Mouse (Mus musculus) thymus, adult 18-20 months (tissue): ENCODE measurements around the gene Akap5.

Experiments used
- DNase-seq, 2 experiments: peaks; one replicate each; pipeline ENCODE4 v3.0.0; 2022; ENCODE audit warnings: mixed read lengths in 2 of 2

Akap5 gene

DNA sequence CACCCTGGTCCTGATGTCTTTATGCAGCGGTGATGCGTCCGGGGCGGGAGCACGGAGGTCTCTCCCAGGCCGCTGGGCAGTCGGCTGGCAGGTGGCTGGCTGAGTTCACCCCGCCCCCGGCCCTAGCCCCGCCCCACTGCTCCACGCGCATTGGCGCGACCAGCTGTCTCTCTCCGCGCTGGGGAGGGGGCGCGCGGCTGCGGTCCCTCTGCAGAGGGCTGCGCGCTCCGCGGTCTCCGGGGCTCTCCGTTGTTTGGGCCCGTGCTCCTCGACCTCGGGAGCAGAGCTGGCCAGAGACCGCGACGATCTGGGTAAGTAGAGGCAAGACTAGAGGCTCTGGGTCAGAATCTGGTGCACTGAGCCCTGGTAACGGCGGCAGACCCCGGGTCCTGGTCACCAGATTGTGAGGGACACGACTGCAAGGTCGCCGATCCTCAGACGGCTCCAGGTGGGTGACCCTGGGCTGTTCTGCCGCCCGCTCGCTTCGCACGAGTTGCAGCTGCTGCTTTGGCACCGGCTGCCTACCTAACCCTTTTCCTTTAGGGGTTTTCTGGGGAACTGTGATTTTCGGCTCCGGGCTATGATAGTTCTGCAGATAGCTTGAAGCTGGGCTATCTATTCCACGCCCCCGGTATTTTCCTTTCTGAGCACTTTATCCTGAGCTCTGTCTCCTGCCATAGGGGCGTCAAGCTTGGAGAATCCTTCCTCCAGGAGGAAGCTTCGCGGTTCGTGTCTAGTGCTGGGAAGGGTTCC, at the start of gene Akap5:
Gene Akap5 (plus strand): TSS at position 213 of the 753 bp plus-strand sequence.
- peak; percentile 30 to 38 for DNase-seq

DNA sequence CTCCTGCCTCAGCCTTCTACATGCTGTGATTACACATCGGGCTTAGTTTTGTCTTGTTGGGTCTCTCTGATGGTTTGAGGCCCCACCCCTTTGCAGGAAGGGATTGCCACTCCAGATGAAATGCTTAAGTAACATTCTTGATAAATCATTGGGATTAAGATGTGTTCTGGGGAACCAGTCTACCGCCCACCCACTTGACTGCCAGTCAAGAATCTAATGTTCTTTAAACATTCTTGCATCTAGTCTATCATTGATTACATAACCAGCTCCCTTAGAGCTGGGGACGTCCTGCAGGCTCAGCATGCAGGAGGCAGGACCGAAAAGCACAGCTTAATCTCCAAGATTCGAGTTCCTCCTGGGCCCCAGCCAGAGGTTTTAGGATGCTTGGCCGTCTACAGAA, 46.5 kb upstream of the Akap5 start:
- DNase-seq, result no peak

DNA sequence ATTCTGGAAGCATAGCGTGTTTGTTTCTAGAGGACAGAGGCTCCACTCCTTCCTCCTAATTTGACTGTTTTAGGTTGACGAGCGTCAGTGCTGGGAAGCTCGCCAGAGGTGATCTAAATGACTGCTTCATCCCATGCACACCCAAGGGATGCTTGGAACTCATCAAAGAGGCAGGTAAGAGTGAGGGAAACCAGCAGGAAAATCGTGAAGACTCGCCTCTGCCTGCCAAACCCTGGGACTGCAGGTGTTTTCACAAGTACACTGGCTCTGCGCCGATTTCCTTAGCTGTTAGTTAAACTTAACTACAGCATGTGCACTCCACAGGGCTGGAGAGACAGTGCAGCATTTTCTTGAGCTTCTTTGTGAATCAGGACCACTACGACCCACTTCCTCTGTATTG, 44.1 kb upstream of the Akap5 start:
- DNase-seq, result no peak

DNA sequence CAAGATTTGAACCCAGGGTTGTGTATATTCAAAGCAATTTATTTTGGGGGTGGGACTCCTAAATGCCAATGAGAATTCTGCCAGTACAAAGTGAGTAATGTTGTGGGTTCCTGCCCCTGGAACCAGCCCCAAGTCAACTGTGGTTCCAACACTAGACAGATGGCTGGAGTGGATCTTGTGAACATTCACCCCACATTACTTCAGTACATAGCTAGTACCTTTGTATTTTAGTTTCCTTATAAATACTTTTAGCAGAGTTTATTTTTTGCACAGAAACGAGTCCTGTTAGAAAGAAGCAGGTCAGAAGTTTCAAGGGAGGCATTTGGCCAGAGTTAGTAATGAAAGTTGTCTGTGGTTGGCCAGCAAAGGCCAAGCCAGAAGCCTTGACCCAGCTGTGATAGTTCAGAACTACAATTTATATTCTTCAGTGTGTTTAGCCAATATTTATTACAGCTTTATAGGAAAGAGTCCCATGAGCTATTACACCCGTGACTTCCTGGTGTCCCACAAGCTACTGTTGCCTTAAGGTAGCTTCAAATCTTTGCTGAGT, 43.5 kb upstream of the Akap5 start:
- DNase-seq, result no peak

DNA sequence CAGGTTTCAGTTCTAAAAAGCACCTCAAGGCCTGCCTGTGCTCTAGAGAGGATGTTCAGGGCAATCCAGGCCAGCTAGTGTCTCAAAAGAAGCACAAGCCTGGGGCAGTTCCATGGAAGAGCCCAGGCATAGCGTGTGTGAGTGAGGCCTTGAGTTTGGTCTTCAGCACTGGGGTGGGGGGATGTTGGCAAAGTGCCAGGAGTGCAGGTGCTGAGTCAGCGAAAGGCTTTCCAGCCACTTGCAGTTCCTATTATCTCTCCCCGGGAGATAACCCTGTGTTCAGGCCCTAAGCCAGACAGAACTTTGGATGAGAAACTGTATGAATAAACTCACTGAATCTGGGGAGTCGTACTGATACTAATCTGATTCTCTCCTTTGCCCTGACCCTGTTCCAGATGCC, 42.6 kb upstream of the Akap5 start:
- no peak for DNase-seq

DNA sequence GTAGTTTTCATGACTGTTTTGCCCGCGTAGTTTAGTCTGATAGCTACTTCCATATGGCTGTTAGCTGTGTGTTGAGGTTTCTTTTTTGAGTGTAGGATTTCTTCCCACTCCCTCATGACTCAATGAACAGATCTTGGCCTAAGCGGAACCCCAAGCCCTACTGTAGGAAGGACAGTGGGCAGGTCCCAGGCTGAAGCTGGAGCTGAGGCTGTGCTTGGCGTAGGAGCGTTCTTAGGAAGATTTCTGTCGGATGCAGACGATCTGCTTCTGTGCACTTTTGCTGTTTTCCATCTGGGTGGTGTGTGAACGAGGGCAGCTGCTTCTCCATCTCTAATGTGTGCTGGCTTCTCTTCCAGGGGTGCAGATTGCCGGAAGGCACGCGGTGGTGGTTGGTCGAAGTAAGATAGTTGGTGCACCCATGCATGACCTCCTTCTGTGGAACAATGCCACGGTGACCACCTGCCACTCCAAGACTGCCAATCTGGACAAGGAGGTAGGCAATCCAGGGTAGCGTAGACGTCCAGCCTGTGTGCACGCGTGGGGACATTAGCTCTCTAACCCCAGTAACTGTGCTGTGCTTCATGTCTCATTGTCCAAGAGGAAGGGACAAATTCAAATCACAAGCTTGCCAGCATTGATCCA, 42.0 kb upstream of the Akap5 start:
- no peak for DNase-seq

DNA sequence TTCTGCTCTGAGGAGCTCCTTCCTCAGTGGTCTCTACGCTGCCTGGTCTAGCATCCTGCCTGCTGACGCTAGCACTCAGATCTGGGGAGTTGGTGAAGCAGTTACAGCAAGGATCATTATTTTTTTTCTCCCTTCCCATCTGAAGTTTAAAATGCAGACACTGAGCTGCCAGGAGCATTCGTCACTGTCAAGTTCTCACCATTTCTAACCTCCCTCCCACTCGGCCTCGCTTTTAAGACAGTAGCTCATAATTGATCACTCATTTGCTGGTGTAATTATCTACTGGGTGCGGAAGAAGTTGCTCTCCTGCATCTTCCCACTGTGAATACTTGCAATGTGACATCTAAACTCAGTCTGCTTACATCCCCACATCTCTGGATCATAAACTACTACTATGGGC, 39.3 kb upstream of the Akap5 start:
- no peak for DNase-seq

DNA sequence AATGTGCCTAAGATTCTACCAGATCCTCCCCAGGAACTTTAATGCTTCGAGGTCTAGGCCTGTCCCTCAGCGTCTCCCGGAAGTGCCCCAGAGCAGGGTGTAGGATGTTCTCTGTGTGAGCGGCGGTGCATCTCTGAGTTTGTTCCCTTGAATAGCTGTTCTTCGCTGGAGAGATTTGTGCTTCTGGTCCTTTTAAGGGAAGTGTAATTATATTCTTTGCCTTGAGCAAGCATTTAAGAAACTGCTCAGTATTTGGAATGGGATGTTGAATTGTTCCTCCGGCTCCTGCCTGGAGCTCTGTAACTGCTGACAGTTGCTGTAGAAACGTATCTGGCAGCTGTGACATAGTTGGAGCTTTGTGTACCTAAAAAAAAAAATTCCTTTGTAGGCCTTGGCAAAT, 36.7 kb upstream of the Akap5 start:
- no peak for DNase-seq

DNA sequence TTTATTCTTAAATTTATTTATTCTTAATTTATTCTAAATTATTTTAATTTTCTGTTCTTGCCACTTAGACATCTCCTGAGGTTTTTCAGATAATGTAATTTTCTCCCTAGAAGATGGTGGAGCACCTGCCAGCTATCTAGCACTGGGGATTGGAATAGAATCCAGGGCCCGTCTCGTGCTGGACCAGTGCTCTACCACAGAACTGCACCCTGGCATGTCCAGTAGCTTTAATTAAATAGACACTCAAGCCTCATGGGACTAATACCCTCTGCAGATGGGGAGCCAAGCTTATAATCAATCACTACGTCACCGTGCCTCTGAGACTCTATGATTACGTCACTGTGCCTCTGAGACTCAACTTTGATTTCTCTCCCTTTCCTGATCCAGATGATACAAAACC, 36.2 kb upstream of the Akap5 start:
- no peak for DNase-seq

DNA sequence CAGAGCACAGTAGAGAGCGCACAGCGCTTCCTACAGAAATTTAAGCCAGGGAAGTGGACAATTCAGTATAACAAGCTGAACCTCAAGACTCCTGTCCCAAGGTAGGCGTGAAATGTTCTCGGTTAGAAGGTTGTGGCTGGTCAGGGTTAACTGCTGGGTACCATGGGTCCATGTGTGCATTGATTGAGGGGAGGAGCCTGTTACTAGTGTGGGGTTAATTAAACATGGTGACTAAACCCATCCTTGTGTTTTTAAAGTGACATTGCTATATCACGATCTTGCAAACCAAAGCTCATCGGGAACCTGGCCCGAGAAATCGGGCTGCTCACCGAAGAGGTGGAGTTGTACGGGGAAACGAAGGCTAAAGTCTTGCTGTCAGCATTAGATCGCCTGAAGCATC, 35.3 kb upstream of the Akap5 start:
- DNase-seq, result no peak

DNA sequence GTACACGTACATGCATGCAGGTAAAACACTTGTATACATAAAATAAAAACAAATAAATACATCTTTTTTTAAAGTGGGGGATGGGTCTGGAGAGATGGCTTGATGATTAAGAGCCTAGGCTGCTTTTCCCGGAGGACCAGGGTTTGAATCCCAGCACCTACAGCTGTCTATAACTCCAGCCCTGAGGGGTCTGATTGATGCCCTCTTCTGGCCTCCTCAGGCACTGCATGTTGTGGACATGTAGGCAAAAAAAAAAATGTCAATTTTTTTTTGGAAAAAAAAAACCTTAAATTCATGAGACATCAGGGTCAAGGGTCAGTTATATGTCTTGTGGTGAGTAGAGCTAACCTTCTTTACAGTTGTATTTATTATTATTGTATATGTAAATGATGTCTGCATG, 34.4 kb upstream of the Akap5 start:
- no peak for DNase-seq

DNA sequence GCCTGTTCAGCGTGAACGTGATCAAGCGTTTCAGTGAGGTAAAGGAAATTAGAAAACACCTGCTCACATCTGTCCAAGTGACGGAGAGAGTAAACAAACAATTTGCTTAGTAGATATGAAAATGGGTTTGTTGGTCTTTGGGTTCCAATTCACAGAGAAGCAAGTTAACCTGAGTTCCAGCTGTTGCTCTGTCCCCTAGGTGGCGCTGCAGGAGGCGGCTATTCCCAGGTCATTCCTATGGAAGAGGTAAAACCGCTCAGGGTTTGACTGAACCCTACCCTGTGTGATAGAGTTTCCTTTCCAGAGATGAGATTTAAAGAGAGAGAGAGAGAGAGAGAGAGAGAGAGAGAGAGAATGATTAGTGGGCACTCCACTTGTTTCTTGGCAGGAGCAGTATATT, 31.5 kb upstream of the Akap5 start:
- DNase-seq, result no peak

DNA sequence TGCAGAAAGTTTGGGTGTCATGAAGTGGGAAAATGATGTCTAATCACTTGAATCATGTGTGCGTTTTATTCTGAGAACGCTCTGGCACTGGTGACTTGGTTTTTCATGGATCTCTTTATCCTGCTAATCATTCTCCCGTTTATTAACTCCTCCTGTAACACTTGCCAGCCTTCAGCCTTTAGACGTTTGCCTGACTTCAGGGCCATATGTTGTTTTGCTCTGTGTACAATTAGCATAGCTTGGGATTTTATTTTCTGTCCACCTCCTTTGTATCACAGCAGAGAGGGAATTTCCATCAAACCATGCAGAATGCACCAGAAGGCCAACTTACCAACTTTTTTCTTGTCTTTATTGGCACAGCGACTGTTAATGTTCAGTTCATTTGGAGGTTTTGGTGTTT, 26.9 kb upstream of the Akap5 start:
- DNase-seq, result no peak

DNA sequence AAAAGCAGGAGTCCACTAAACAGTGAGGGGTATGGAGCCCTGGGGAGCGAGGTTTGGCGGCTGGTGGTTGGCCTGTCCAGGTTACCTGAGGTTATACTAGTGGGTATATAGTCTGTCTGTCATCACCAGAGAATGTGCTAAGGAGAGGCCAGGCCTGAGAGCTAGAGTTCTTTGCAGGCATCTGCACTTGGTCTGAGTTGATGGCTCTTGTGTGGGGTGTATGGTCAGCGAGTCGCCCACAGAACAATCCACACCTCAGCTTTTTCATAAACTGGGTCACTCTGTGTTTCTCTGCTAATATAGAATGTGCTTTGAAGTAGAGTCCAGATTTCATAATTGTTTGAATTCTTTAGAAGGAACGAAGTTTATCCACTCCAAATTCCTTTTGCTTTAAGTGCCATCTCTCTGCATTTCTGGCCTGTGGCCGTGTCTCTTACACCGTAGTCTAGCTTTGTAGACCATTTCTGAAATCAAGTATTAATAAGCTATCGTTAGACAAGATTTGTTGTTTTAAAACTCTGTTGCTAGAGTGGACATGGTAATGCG, 25.3 kb upstream of the Akap5 start:
- no peak for DNase-seq

DNA sequence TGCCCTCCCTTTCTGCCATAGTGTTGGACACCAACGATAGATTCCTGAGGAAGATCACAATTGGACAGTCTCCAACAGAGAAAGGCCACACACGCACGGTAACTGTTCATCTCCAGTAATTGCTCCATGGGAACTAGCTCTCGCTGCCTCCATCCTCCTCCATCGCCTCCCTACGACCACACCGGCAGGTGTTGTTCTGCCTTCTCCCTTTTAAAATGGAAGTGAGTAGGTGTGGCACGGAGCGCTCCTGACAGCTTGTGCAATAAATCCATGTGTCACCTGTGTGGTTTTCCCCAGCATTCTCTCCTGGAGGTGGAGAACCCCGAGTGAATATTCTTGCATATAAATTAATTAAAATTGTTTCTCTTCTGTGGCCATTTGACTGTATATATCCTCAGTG, 24.3 kb upstream of the Akap5 start:
- no peak for DNase-seq

DNA sequence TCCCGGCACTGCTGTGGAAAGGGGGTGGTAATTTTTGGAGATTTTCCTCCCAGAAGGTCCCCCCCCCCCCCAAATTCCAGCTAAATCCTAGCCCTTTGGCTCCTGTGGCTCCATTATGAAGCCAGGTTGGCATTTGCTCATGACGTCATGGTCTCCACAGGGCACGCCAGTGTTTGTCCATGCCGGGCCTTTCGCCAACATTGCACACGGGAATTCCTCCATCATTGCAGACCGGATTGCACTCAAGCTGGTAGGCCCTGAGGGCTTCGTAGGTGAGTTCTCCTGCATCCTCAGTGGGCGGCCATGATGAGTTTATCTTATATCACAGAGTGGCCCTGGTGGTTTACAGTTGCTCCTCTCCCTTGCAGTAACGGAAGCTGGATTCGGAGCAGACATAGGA, 21.2 kb upstream of the Akap5 start:
- no peak for DNase-seq

DNA sequence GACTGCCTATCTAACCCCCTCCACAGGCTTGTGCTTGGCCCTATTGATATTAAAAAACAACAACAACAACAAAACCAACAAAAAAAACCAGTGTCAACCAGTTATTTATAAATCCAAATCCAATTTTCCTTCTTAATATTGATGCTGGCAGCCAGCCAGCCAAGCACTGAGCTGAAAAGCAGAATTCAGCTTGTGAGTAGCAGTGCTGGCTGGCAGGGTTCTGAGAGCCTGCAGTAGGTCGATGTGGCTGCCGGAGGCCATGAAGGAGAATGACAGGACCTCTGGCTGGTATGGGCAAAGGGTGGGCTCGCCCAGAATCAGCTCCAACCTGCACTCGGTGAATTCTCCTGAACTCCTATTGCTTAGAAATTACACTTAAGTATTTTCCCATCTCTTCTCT, 20.5 kb upstream of the Akap5 start:
- no peak for DNase-seq

DNA sequence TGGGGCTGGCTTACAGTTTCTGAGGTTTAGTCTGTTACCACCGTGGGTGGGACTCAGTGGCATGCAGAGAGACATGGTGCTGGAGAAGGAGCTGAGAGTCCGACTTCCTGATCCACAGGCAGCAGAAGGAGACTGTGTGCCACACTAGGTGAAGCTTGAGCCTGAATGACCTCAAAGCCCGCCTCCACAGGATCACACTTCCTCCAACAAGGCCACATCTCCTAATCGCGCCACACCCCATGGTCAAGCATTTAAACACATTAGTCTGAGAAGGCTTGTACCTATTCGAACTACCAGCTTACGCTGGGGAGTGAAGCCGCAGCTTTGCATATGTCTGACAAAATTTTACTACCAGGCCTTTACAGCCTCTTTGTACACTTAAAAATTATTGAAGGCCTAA, 19.6 kb upstream of the Akap5 start:
- DNase-seq, result no peak

DNA sequence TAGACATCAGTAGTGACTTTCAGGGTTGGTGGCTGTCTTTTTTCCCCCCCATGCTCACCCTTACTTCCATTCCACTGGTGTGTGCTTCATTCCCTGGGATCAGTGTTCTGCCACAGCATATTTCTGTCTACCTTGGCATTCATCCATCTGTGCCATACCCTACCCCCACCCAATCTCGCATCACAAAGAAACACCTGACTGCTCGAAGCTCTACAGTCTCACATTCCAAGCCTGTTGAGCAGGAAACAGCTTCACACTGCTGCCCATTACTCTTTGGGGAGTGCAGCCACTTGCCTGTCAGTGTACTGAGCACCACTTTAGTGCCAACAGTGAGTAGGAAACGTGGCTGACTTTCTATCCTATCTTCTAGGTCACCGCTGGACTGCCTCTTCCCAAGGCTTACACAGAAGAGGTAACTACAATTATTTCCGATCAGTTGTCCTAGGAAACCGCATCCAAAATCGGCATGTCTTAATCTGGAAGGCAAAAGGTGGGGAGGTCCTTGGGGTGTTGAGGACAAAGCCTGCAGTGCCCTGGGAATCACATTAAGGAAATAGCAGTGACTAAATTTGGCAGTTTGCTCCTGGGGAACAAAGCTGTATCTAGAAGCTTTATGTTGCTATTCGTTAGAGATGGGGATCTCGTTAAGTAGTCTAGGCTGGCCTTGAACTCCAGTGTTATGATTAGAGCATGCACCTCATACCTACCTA, 17.7 kb upstream of the Akap5 start:
- DNase-seq, result no peak

DNA sequence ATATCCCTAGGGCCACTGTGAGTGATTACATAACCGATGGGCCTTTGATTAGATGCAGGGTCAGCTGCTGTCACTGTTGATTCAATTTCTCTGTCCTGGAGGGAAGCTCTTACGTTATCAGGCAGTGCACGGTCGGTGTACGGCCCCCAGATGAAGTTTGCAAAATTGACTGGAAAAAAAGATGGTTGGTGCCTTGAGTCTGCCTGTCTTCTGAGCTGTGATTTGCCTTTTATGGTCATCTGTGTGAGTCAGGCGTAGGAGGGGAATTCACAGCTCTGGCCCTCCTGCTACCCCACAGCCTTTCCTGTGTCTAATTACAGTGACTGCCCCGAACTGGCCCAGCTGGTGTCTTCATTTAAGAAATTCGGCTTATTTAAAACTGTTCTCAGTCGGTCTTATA, 16.7 kb upstream of the Akap5 start:
- DNase-seq, result no peak

DNA sequence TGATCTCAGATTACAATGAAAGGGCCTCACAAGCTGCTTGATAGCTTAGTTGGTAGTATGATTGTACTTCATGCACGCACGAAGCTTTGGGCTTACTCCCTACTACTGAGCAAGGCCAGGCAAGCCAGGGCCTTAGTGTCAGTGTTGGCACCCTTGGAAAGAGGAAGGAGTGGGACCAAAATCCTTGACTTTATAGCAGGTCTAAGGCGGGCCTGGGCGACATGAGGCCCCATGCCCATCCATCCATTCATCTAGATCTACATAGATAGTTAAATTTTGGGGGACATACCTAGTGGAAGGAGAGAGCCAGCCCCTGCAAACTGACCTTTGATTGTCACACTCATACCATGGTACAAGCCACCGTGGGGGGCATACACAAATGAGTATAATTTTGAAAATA, 16.3 kb upstream of the Akap5 start:
- DNase-seq, result no peak

DNA sequence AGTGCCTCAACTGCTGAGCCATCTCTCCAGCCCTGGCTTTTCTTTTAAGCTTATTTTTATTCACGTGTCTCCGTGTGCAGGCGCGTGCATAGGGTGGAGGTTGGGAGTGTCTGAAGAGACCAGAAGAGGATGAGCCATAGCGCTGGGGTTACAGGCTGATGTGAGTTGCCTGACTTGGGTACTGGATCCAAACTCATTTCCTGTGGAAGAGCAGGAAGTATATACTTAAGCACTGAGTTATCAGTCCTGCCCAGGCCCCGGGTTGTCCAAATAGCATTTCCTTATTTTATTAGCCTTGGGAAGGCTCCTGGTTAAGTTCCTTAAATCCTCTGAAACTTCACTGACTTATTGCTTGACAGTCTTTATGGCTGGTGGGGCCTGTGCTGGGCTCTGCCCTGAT, 14.7 kb upstream of the Akap5 start:
- no peak for DNase-seq

DNA sequence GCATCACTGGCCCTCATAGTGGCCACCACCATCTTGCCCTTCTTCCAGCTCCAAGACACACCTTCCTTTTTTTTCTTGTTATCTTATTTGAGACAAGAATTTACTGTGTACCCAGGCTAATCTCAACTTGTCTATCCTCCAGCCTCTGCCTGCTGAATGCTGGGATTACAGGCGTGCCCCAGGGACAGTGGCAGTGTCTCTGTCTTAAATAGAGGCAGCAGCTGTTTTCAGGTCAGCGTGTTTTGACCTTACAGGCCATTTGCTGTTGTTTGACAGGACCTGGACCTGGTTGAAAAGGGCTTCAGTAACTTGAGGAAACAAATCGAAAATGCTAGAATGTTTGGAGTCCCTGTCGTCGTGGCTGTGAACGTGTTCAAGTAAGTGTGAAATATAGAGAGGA, 14.1 kb upstream of the Akap5 start:
- no peak for DNase-seq

DNA sequence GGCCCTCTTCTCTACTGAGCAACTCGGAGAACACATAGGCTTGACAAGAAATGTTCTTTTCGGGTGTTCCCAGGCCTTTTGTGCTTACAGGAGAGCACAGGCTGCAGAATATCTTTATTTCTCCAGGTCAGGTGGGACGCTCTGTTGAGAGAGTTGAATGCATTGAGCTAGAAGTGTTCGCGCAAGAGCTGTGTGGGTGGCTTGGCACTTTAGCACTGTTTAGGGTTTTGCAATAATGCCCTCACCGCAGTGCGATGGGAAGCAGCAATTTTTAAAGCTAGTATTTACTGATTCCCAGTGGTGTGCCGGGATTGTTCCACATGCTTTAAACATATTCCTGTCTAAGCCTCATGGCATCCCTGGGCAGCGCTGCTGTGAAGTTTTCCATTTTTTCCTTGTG, 13.5 kb upstream of the Akap5 start:
- DNase-seq, result no peak
